Mouse (Mus musculus) neural tube, embryonic 11.5 days (tissue): ENCODE data around the gene Rasgef1b. TPM values are rescaled to one million over a fixed set of nuclear protein-coding genes. Genes with fewer than 3 reads are reported as not detected.

Experiments
- ATAC-seq: fragments of 200-750 bp; cut with Nextera tagmentation; 2 replicates; pipeline ENCODE4 v1.8.0; 2017; ENCODE audit warnings: moderate number of reproducible peaks, mild to moderate bottlenecking, moderate TSS enrichment, moderate library complexity; ENCODE audit not compliant: insufficient read depth, low FRiP score, low TSS enrichment
- DNase-seq: peaks from one replicate; pipeline ENCODE4 v3.0.0-alpha.2; 2015; ENCODE audit warnings: low spot score
- H3K27ac ChIP-seq: fragments of 300-500 bp; sonication (generic); 2 replicates; pipeline ENCODE4 v1.5.1; 2014; ENCODE audit warnings: low read depth, mild to moderate bottlenecking, low read length
- H3K27me3 ChIP-seq: fragments of 300-500 bp; sonication (generic); 2 replicates; pipeline ENCODE4 v1.6.1; 2014; ENCODE audit warnings: mild to moderate bottlenecking, low read length, mixed read lengths; ENCODE audit not compliant: control insufficient read depth, insufficient read depth
- H3K36me3 ChIP-seq: fragments of 300-500 bp; sonication (generic); 2 replicates; pipeline ENCODE4 v1.6.1; 2014; ENCODE audit warnings: mild to moderate bottlenecking, low read length, moderate library complexity, mixed read lengths; ENCODE audit not compliant: control insufficient read depth, insufficient read depth
- H3K4me1 ChIP-seq: fragments of 300-500 bp; sonication (generic); 2 replicates; pipeline ENCODE4 v1.6.1; 2014; ENCODE audit warnings: low read length, mixed read lengths; ENCODE audit not compliant: control insufficient read depth, insufficient read depth
- H3K4me2 ChIP-seq: fragments of 300-500 bp; sonication (generic); 2 replicates; pipeline ENCODE4 v1.6.1; 2014; ENCODE audit warnings: low read depth, mild to moderate bottlenecking, moderate library complexity
- H3K4me3 ChIP-seq: fragments of 300-500 bp; sonication (generic); 2 replicates; pipeline ENCODE4 v1.5.1; 2014; ENCODE audit warnings: low read depth, low read length
- H3K9ac ChIP-seq: fragments of 300-500 bp; sonication (generic); 2 replicates; pipeline ENCODE4 v1.6.1; 2014; ENCODE audit warnings: mild to moderate bottlenecking, low read length
- H3K9me3 ChIP-seq: fragments of 300-500 bp; sonication (generic); 2 replicates; pipeline ENCODE4 v1.6.1; 2016; ENCODE audit warnings: low read length; ENCODE audit not compliant: control insufficient read depth
- WGBS: fragments of 180-500 bp; shearing (Covaris S2); extraction: QIAGEN DNeasy Blood & Tissue Kit; methylation state at CpG from one replicate; pipeline ENCODE4 v1.1.7; 2014; 5-methylcytosine and 5-hydroxymethylcytosine counted together
- polyA plus RNA-seq: library from polyadenylated mRNA; unstranded; fragments of >200 nt; fragmentation: Nextera tagmentation; extraction: Ambion mirVana; gene quantifications from 2 replicates; pipeline ENCODE4 v1.2.1, GENCODE M21; 2014

Rasgef1b gene
- polyA plus RNA-seq, 1 experiment from 2014 or later = 20.7 TPM

DNA sequence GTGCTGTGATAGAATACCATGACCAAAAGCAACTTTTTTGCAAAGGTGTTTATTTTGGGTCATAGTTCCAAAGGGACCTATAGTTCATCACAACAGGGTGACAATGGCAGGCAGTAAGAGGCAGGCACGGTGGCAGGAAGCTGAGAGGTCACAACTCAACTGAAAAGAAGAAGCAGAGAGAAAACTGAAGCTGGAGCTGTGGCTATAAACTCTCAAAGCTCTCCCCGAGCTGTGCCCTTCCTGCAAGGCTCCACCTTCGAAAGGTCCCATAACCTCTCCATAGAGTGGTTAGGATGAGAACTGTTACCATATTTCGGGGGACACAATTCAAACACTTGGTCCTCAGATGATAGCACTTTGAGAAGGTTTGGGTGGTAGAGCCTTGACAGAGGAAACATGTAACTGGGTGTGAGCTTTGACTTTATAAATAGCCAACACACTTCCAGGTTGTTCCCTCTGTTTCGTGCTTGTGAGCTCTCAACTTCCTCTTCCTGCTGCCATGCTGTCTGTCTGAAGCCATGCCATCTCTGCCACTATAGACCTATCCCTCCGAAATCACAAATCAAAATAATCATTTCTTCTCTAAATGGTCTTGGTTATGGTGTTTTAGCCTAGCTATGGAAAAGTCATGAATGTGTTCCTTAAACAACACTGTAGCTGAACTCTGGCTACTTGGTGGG lies 240.2 kb downstream of the Rasgef1b start:
- no peak for DNase-seq
- no peaks in the 10 kb centered on the region for H3K9me3 ChIP-seq
- H3K4me2 ChIP-seq = no peak overlapping the region
- no peak overlapping the region for H3K9ac ChIP-seq
- H3K27ac ChIP-seq = no peak overlapping the region
- no peaks in the 10 kb centered on the region for H3K27me3 ChIP-seq
- 85% methylated on average over 6 of the region's 6 CpGs for WGBS
- no peaks in the 10 kb centered on the region for H3K36me3 ChIP-seq
- no peak overlapping the region for H3K4me3 ChIP-seq
- no peaks in the 10 kb centered on the region for H3K4me1 ChIP-seq
- no peak for ATAC-seq

DNA sequence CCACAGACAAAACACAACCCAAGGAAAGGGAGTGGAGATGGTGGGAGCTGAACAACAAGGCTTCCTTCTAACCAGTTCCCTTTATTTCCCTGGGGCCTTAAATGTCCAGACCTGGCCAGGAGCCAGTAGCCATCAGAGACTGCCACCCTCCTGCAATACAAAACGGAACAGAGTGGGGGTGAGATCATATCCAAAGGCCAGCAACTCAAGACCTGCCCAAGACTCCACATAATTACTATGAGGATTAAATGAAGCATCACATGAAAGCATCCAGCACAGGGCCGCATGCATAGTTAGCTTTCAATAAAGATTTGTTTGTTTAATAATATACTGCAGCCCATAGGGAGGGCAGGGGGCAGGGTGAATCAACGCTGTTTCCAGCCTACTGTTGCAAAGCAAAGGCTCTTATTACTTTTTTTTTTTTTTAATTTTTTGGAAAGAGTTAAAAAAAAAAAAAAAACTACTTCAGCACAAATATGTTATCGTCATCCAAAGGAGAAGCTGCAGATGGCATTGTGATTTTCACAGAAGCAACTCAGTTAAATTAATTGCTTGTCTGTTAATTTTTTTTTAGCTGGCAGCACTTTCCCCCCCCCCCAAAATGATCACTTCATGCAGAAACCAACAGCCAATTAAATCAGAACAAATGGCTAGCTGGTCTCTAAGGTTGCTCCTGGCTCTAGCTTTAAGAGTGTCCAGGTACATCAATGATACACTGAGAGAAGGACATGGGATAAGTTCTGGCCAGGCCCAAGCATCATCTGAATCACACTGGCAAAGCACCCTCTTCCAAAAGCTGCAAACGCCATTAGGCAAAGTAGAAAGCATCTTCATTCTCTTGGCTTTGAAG lies 241.6 kb downstream of the Rasgef1b start:
- Histone ChIP-seq H3K4me2 (no peak overlapping the region), H3K4me3 (no peak overlapping the region), H3K4me1 (no peaks in the 10 kb centered on the region), H3K9ac (no peak overlapping the region), H3K27me3 (no peaks in the 10 kb centered on the region), H3K36me3 (no peaks in the 10 kb centered on the region), H3K27ac (no peak overlapping the region), H3K9me3 (no peaks in the 10 kb centered on the region)
- DNase-seq (no peak), ATAC-seq (no peak)
- 72% methylated on average over 5 of the region's 5 CpGs for WGBS

DNA sequence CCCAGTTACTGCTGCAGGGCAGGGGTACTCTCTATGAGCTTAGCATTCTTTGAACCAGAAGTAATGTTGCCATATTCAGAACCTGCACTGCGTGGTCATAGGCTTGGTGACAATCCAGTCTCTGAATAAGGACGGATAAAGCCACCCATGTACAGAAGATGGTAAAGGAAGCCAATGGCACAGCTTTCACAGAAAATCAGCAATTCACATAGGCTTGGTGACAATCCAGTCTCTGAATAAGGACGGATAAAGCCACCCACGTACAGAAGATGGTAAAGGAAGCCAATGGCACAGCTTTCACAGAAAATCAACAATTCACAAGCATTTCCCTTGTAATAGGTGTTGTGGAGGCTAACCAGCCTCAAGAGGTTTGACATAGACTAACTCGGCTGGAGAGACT lies 245.7 kb downstream of the Rasgef1b start:
- ATAC-seq (no peak), DNase-seq (no peak)
- Histone ChIP-seq H3K9ac (no peak overlapping the region), H3K27me3 (no peaks in the 10 kb centered on the region), H3K4me2 (no peak overlapping the region), H3K4me3 (no peak overlapping the region), H3K36me3 (no peaks in the 10 kb centered on the region), H3K27ac (no peak overlapping the region), H3K9me3 (no peaks in the 10 kb centered on the region), H3K4me1 (peaks cover 2% of the 10 kb centered on the region; the same call in 1 of the 2 replicates)
- 89% methylated on average over 5 of the region's 5 CpGs for WGBS

DNA sequence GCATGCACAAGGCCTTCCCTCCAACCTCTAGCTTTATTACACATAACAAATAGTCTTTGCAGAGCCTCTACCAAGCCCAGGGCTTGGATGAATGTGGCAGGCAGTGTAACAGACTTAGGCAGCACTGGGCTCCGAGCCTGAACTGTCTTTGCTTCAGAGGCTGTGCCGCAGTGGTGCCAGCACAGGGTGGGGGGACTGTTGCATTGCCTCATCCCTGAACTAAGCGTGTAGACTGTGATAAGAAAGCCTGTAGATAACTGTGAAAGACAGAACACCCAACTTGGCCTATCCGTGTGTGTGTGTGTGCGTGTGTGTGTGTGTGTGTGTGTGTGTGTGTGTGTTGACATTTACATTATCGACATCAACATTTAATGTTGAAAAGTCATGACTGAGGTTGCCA lies 246.3 kb downstream of the Rasgef1b start:
- ATAC-seq = no peak
- H3K4me3 ChIP-seq = no peak overlapping the region
- H3K36me3 ChIP-seq = no peaks in the 10 kb centered on the region
- H3K4me2 ChIP-seq = no peak overlapping the region
- H3K4me1 ChIP-seq = peaks cover 2% of the 10 kb centered on the region; the same call in 1 of the 2 replicates
- WGBS = 91% methylated on average over 6 of the region's 6 CpGs
- H3K27me3 ChIP-seq = no peaks in the 10 kb centered on the region
- no peak for DNase-seq
- H3K9me3 ChIP-seq = no peaks in the 10 kb centered on the region
- no peak overlapping the region for H3K27ac ChIP-seq
- no peak overlapping the region for H3K9ac ChIP-seq

DNA sequence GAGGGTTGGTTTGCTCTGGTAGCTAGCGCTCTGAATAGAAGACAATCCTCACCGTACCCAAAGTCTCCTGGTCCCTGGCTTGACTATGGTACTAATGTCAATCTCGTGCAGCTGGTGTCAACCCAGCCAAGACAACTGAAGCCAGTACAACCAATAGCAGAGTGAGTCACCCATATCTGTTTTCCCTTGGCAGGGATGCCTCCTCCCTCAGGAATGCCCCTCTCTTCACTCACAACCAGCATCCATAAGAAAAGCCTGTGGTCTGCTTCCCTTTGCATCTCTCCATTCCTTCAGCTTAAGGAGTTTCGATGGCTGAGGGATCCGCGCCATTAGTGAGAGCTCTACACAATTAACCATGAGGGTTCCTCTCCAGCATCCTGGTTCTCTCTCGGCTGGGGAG lies 246.8 kb downstream of the Rasgef1b start:
- Histone ChIP-seq H3K36me3 (no peaks in the 10 kb centered on the region), H3K4me1 (peaks cover 2% of the 10 kb centered on the region; the same call in 1 of the 2 replicates), H3K4me3 (no peak overlapping the region), H3K9me3 (no peaks in the 10 kb centered on the region), H3K4me2 (no peak overlapping the region), H3K9ac (no peak overlapping the region), H3K27ac (no peak overlapping the region), H3K27me3 (no peaks in the 10 kb centered on the region)
- ATAC-seq = no peak
- 88% methylated on average over 7 of the region's 7 CpGs for WGBS
- DNase-seq = no peak

DNA sequence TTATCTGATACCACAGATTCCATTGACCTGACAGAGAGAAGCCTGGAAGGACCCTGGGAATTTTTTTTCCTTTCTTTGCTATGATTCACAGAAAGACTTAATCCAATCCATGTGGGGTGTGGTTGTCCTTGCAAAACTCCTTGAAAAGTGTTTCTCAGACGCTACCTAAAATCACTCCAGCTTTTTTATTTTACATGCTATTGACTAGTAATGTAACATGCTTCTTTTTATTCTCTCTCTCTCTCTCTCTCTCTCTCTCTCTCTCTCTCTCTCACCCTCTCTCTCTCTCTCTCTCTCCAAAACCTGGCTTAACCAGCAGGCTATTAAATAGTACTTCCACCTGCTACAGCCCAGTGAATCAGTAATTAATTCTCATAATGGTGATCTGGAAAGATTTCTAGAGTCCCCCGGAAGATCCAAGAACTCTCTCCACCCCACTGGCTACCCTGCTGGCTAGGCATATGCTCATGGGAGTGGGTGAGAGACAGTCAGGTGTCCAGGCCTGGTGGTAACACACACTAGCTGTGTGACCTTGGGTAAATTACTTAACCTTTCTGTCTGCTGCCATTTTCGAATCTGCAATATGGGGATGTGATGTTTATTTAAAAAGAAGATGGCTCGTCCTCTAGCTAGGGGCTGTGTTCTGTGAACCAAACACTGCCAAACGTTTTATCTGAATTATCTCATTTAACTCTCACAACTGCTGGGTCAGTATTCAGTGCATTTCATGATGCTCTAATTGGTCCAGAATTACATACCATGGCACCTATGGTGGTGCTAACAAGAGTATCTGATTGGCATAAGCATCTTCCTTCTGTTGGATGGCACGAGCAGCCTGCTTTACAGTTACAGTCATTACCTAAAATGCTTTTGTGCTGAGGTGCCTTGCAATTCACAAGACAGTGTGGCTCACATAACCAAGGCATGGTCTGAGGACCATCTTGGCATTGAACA lies 248.5 kb downstream of the Rasgef1b start:
- Histone ChIP-seq H3K4me1 (peaks cover 2% of the 10 kb centered on the region; the same call in 1 of the 2 replicates), H3K4me3 (no peak overlapping the region), H3K9me3 (no peaks in the 10 kb centered on the region), H3K27ac (peak overlapping the region; percentile 67), H3K27me3 (no peaks in the 10 kb centered on the region), H3K36me3 (no peaks in the 10 kb centered on the region), H3K9ac (no peak overlapping the region), H3K4me2 (no peak overlapping the region)
- whole genome bisulfite sequencing = 72% methylated on average over 6 of the region's 6 CpGs
- DNase-seq (no peak), ATAC-seq (no peak)

DNA sequence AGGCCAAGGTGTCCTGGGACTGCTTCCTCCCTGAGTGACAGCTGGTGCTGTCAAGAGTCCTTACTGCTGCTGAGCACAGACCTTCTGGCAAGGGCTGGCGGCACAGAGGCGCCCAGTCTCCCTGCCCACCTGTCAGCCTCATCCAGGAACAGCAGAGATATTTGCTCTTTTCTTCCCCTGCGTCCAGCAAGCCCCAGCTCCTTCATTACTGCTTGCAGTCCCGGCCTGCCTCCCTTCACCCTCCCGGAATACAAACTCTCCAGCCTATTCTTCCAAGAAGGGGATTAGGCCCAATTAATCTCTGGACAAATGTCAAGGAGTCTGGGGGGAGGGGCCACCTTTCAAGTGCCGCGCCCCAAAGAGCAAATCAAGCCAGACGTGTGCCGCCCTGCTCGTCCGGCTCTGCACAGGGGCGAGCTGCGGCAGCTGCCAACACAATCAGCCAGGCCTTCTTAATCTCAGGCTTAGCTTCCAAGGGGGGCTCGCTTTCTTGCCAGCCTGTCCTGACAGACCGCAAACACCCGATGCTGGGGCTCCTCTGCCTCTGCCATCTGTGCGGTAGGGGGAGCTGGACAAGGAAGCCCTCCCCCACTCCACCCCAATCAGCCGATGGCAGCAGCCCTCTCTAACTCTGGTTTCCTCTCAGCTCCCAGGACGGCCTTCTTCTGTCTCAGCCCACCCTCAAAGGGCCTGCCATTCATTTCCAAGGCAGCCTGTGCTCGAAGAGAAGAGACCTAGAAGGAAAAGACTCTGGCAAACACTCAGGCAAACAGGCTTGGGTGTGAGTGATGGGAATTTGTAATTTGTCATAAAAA lies 249.4 kb downstream of the Rasgef1b start:
- DNase-seq = peak; percentile 80
- WGBS = 4% methylated on average over 20 of the region's 20 CpGs
- H3K9me3 ChIP-seq = no peaks in the 10 kb centered on the region
- no peak overlapping the region for H3K4me3 ChIP-seq
- H3K9ac ChIP-seq = peak overlapping the region; percentile 18; the same call in 1 of the 2 replicates
- H3K4me1 ChIP-seq = peaks cover 2% of the 10 kb centered on the region; the same call in 1 of the 2 replicates
- no peaks in the 10 kb centered on the region for H3K36me3 ChIP-seq
- peak overlapping the region; percentile 27 for H3K4me2 ChIP-seq
- peak; percentile 86 for ATAC-seq
- no peaks in the 10 kb centered on the region for H3K27me3 ChIP-seq
- H3K27ac ChIP-seq = peak overlapping the region; percentile 67

DNA sequence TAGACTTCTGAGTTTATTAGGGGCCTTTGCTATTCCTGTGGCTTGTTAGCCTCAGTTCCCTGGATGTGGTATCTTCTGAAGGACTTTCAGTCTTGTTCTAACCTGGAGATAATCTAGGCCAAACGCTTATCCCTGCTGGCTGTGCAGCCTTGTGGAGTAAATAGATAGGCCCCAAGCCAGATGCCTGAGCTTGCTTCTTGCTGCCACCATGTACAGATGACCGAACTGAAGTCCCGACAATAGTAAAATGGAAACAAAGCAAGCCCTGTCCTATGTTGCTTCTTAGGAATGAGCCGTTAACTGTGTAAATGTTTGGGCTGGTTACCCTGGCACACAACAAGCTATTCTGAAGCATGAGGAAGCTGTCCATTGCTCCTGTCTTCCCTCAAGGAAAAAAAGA lies 250.1 kb downstream of the Rasgef1b start:
- Histone ChIP-seq H3K4me2 (no peak overlapping the region), H3K36me3 (no peaks in the 10 kb centered on the region), H3K27ac (peak overlapping the region; percentile 67; the same call in 1 of the 2 replicates), H3K9ac (no peak overlapping the region), H3K4me3 (no peak overlapping the region), H3K4me1 (peaks cover 2% of the 10 kb centered on the region; the same call in 1 of the 2 replicates), H3K27me3 (no peaks in the 10 kb centered on the region), H3K9me3 (no peaks in the 10 kb centered on the region)
- DNase-seq (no peak), ATAC-seq (no peak)
- WGBS = 45% methylated on average over 4 of the region's 4 CpGs
